Mouse (Mus musculus) forebrain, embryonic 15.5 days (tissue): ENCODE measurements around the gene Atrip. TPM values are rescaled to one million over a fixed set of nuclear protein-coding genes. Genes with fewer than 3 reads are reported as not detected.

Source experiments
- ATAC-seq: fragments of 200-750 bp; cut with Nextera tagmentation; replicated peaks from 2 replicates; pipeline ENCODE4 v1.8.0; 2017; ENCODE audit warnings: mild to moderate bottlenecking, moderate TSS enrichment, moderate library complexity
- H3K27ac ChIP-seq: fragments of 300-500 bp; sonication (generic); replicated peaks from 2 replicates; pipeline ENCODE4 v1.5.1; 2015; ENCODE audit warnings: mild to moderate bottlenecking, inconsistent platforms
- H3K27me3 ChIP-seq: fragments of 300-500 bp; sonication (generic); 2 replicates; pipeline ENCODE4 v1.6.1; 2015; ENCODE audit warnings: inconsistent platforms
- H3K36me3 ChIP-seq: fragments of 300-500 bp; sonication (generic); 2 replicates; pipeline ENCODE4 v1.6.1; 2015; ENCODE audit warnings: mild to moderate bottlenecking, inconsistent platforms
- H3K4me1 ChIP-seq: fragments of 300-500 bp; sonication (generic); 2 replicates; pipeline ENCODE4 v1.6.1; 2015; ENCODE audit warnings: inconsistent platforms
- H3K4me2 ChIP-seq: fragments of 300-500 bp; sonication (generic); replicated peaks from 2 replicates; pipeline ENCODE4 v1.6.1; 2015; ENCODE audit warnings: mild to moderate bottlenecking, inconsistent platforms
- H3K4me3 ChIP-seq: fragments of 300-500 bp; sonication (generic); 2 replicates; pipeline ENCODE4 v1.5.1; 2015; ENCODE audit warnings: mild to moderate bottlenecking, inconsistent platforms
- H3K9ac ChIP-seq: fragments of 300-500 bp; sonication (generic); replicated peaks from 2 replicates; pipeline ENCODE4 v1.6.1; 2015; ENCODE audit warnings: mild to moderate bottlenecking, inconsistent platforms
- H3K9me3 ChIP-seq: fragments of 300-500 bp; sonication (generic); 2 replicates; pipeline ENCODE4 v1.6.1; 2016; ENCODE audit warnings: inconsistent platforms
- WGBS: fragments of 180-500 bp; shearing (Covaris S2); methylation state at CpG from one replicate; pipeline ENCODE4 v1.1.7; 2015; ENCODE audit warnings: mixed read lengths; 5-methylcytosine and 5-hydroxymethylcytosine counted together
- polyA plus RNA-seq: library from polyadenylated mRNA; unstranded; fragments of >200 nt; fragmentation: Nextera tagmentation; extraction: Ambion mirVana; gene quantifications from 2 replicates; pipeline ENCODE4 v1.2.1, GENCODE M21; 2015

Atrip gene
- polyA plus RNA-seq, 1 experiment from 2014 or later = 36.5 TPM

GRCm38 (mm10) chr9:109110240-109110639 is 36.3 kb upstream of the Atrip start:
- H3K27ac ChIP-seq = no peak overlapping the region
- H3K27me3 ChIP-seq = no peaks in the 10 kb centered on the region
- peaks cover 1% of the 10 kb centered on the region; the same call in 1 of the 2 replicates for H3K4me1 ChIP-seq
- H3K9me3 ChIP-seq = no peaks in the 10 kb centered on the region
- H3K9ac ChIP-seq = no peak overlapping the region
- H3K36me3 ChIP-seq = peaks cover 97% of the 10 kb centered on the region
- no peak for ATAC-seq
- H3K4me2 ChIP-seq = no peak overlapping the region
- WGBS = 97% methylated on average over 11 of the region's 11 CpGs
- no peak overlapping the region for H3K4me3 ChIP-seq

DNA sequence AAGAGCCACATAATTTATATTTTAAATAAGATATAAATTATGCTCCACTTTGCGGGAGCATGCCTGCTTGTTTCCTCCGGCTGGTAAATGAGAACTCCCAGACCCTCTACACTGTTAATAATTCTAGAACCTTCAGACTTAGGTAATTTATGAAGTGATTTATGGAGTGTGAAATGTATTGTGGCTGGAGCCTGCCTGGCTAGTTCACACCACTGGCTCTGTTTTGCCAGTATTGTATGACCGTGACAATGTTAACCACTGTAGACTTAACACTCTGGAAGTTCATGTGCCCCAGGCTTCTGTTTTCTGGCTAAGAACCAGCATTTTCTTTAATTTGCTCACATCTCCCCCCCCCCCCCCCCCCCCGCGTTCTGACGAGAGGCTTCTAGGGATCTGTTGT is 33.4 kb upstream of the Atrip start:
- 82% methylated on average over 4 of the region's 6 CpGs for WGBS
- H3K4me3 ChIP-seq = no peak overlapping the region
- no peak overlapping the region for H3K27ac ChIP-seq
- H3K4me1 ChIP-seq = peaks cover 7% of the 10 kb centered on the region; the same call in 1 of the 2 replicates
- no peaks in the 10 kb centered on the region for H3K27me3 ChIP-seq
- no peak overlapping the region for H3K9ac ChIP-seq
- H3K36me3 ChIP-seq = peaks cover 93% of the 10 kb centered on the region
- no peaks in the 10 kb centered on the region for H3K9me3 ChIP-seq
- ATAC-seq = no peak
- no peak overlapping the region for H3K4me2 ChIP-seq

DNA sequence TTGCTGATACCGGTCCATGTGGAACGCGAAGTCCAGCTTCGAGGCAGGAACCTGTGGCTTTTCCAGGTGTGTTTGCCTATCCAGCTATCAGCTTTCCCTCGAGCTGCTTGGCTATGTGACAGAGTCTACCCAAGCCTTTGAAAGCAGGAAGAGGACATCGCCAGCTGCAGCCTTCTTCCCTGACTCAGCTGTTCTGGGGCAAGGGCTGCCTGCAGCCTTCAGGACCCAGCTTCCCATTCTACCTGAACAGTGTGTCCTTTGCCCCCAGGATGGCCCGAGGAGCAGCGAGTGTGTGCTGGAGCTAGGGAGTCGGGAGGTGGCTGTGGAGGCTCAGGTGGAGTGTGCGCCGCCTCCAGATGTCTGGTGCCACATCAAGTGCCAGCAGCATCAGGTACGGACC is 31.7 kb upstream of the Atrip start:
- Histone ChIP-seq H3K4me2 (no peak overlapping the region), H3K4me1 (peaks cover 7% of the 10 kb centered on the region; the same call in 1 of the 2 replicates), H3K9ac (no peak overlapping the region), H3K27ac (no peak overlapping the region), H3K9me3 (no peaks in the 10 kb centered on the region), H3K4me3 (no peak overlapping the region), H3K27me3 (no peaks in the 10 kb centered on the region), H3K36me3 (peaks cover 88% of the 10 kb centered on the region)
- 91% methylated on average over 12 of the region's 12 CpGs for WGBS
- ATAC-seq = no peak

DNA sequence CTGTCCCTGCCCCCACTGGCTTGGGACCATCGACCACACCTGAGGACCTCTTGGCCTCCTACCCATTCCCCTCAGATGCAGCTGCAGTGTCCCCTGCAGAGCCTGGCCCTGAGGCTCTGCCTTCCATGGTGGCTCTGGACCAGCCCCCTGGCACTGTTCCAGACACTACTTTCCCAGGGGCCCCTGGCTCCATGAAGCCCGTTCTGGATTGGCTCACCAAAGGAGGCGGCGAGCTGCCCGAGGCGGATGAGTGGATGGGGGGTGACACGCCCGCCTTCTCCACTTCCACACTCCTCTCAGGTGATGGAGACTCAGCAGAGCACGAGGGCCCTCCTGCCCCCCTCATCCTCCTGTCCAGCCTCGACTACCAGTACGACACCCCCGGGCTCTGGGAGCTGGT is 31.1 kb upstream of the Atrip start:
- Histone ChIP-seq H3K36me3 (peaks cover 88% of the 10 kb centered on the region), H3K9me3 (no peaks in the 10 kb centered on the region), H3K4me3 (no peak overlapping the region), H3K4me2 (no peak overlapping the region), H3K27ac (no peak overlapping the region), H3K4me1 (peaks cover 7% of the 10 kb centered on the region; the same call in 1 of the 2 replicates), H3K9ac (no peak overlapping the region), H3K27me3 (no peaks in the 10 kb centered on the region)
- ATAC-seq = no peak
- 49% methylated on average over 12 of the region's 12 CpGs for WGBS

DNA sequence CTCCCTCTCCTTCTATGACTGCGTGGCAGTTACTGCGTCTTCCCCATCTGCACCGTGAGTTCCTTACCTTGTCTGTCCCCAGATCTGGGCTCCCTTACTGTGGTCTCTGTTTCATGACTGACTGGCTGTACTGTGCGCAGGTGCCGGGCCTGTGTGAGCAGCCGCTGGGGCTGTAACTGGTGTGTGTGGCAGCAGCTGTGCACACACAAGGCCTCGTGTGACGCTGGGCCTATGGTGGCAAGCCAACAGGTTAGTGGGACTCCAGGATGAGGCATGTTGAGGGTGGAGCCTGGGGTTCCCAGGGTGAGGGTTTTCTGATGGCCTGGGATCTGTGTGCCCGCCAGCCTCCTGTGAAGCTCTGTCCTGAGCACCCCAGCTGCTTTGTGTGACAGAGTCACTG is 30.2 kb upstream of the Atrip start:
- 88% methylated on average over 9 of the region's 9 CpGs for WGBS
- H3K9ac ChIP-seq = no peak overlapping the region
- no peak overlapping the region for H3K27ac ChIP-seq
- H3K4me3 ChIP-seq = no peak overlapping the region
- H3K27me3 ChIP-seq = no peaks in the 10 kb centered on the region
- H3K9me3 ChIP-seq = no peaks in the 10 kb centered on the region
- peaks cover 80% of the 10 kb centered on the region for H3K36me3 ChIP-seq
- no peak overlapping the region for H3K4me2 ChIP-seq
- no peak for ATAC-seq
- H3K4me1 ChIP-seq = peaks cover 12% of the 10 kb centered on the region

DNA sequence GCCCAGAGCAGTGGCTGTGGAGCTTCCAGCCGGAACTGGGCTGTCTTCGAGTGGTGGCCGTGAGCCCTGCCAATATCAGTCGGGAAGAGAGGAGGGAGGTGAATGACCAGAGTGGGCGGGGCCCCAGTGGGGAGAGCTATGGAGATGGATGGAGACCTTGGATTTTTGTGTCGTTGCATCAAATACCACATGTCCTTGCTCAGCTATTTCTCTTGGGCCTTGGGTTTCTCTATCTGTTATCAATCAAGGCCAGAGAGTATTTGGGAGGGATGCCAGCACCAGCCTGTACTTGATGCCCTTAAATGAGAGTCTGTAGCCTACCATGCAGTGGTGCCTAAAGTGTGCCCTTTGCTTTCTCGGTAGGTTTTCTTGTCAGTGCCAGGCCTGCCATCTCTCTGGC is 29.3 kb upstream of the Atrip start:
- H3K9ac ChIP-seq = no peak overlapping the region
- H3K27me3 ChIP-seq = no peaks in the 10 kb centered on the region
- no peak for ATAC-seq
- H3K9me3 ChIP-seq = no peaks in the 10 kb centered on the region
- peaks cover 72% of the 10 kb centered on the region for H3K36me3 ChIP-seq
- H3K27ac ChIP-seq = no peak overlapping the region
- H3K4me2 ChIP-seq = no peak overlapping the region
- 80% methylated on average over 7 of the region's 7 CpGs for WGBS
- peaks cover 20% of the 10 kb centered on the region for H3K4me1 ChIP-seq
- H3K4me3 ChIP-seq = no peak overlapping the region

DNA sequence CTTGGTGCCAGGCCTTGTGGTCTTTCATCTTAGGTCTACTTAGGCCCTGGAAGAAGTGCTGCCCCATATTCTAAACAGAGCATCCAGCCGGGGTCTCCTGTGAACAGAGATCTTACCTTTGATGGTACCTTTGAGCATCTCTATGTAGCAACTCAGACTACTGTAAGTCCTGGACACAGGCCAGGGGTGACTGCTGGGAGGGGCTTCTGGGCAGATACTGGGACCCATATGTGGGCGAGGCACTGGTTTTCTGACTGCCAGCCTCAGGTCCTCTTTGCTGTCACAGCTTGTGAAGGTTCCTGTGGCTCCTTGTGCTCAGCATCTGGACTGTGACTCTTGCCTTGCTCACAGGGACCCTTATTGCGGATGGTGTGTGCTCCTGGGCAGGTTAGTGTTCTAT is 28.6 kb upstream of the Atrip start:
- 93% methylated on average over 3 of the region's 3 CpGs for WGBS
- H3K27me3 ChIP-seq = no peaks in the 10 kb centered on the region
- peaks cover 66% of the 10 kb centered on the region for H3K36me3 ChIP-seq

DNA sequence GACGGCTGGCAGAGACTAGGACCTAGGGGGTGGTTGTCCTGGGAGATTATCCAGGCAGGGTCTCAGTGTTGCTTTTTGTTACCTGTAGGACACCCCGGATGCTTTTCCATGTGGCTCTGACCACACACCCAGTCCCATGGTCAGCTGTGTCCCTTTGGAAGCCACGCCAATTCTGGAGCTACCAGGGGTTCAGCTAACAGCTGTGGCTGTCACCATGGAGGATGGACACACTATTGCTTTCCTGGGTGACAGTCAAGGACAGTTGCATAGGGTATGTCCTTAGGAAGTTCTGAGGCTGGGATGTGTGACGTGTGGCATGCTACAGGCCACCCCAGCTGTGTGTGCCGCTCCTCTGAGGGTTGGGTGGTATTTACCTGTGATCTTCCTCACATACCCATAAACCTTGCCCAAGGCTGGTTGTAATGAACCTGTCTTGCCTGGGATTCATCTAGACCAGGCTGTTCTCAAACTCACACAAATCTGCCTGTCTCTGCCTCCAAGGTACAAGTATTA is 28.1 kb upstream of the Atrip start:
- Histone ChIP-seq H3K4me2 (no peak overlapping the region), H3K4me3 (no peak overlapping the region), H3K9me3 (no peaks in the 10 kb centered on the region), H3K9ac (no peak overlapping the region), H3K27me3 (no peaks in the 10 kb centered on the region), H3K36me3 (peaks cover 62% of the 10 kb centered on the region), H3K4me1 (peaks cover 33% of the 10 kb centered on the region), H3K27ac (no peak overlapping the region)
- 91% methylated on average over 5 of the region's 5 CpGs for WGBS
- no peak for ATAC-seq

More for the DNA sequence above, 28.6 kb upstream of the Atrip start:
- ATAC-seq = no peak
- Histone ChIP-seq H3K9ac (no peak overlapping the region), H3K4me3 (no peak overlapping the region), H3K4me2 (no peak overlapping the region), H3K27ac (no peak overlapping the region), H3K9me3 (no peaks in the 10 kb centered on the region), H3K4me1 (peaks cover 27% of the 10 kb centered on the region)

DNA sequence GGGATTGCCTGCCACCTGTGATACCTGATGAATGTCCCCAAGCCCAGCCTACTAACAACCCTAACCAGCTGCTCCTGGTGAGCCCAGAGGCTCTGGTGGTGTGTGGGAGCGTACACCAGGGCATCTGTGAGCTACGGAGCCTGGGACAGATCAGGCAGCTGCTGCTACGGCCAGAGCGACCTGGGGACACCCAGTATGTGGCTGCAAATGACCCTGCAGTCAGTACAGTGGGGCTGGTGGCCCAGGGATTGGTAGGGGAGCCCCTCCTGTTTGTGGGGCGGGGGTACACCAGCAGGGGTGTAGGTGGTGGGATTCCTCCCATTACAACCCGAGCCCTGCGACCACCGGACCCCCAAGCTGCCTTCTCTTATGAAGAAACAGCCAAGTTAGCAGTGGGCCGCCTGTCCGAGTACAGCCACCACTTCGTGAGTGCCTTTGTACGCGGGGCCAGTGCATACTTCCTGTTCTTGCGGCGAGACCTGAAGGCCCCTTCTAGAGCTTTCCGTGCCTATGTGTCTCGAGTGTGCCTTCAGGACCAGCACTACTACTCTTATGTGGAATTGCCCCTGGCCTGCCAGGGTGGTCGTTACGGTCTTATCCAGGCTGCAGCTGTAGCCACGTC is 26.5 kb upstream of the Atrip start:
- Histone ChIP-seq H3K27ac (no peak overlapping the region), H3K27me3 (no peaks in the 10 kb centered on the region), H3K36me3 (peaks cover 47% of the 10 kb centered on the region), H3K4me2 (no peak overlapping the region), H3K9ac (no peak overlapping the region), H3K4me3 (no peak overlapping the region), H3K9me3 (no peaks in the 10 kb centered on the region), H3K4me1 (peaks cover 41% of the 10 kb centered on the region)
- 92% methylated on average over 20 of the region's 20 CpGs for WGBS
- ATAC-seq = no peak

- Histone ChIP-seq H3K4me3 (peak overlapping the region; percentile 65; the same call in 1 of the 2 replicates), H3K9me3 (no peaks in the 10 kb centered on the region), H3K4me1 (peaks cover 42% of the 10 kb centered on the region), H3K36me3 (peaks cover 33% of the 10 kb centered on the region), H3K9ac (0 out of 2 replicates have a peak overlapping the region, but pooled peaks have one; percentile 2), H3K4me2 (peak overlapping the region; percentile 91), H3K27me3 (no peaks in the 10 kb centered on the region), H3K27ac (peak overlapping the region; percentile 100)
- WGBS = 43% methylated on average over 4 of the region's 6 CpGs
- ATAC-seq = no peak
Observed at GRCm38 (mm10) chr9:109098969-109099368, 25.0 kb upstream of the Atrip start.

DNA sequence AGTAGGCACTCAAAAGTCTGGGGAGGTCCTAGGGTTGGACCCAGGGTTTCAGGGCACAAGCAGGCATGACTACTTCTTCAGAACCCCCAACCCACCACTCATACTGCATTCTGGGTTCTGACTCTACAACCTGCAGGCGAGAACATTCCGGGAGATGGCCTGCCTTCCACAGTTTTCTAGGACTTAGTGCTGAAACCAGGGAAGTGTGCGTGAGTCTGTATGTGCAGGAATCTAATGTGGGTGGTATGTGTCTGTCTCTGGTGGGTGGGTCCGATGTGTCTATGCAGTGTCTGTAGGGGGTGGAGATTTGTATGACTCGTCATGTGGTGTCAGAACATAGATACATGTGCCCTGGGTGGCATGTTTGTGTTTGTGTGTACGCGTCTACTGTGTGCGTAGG is 24.4 kb upstream of the Atrip start:
- 77% methylated on average over 8 of the region's 8 CpGs for WGBS
- Histone ChIP-seq H3K4me3 (peak overlapping the region; percentile 65; the same call in 1 of the 2 replicates), H3K4me1 (peaks cover 47% of the 10 kb centered on the region), H3K9ac (no peak overlapping the region), H3K27ac (peak overlapping the region; percentile 100), H3K9me3 (no peaks in the 10 kb centered on the region), H3K36me3 (peaks cover 29% of the 10 kb centered on the region), H3K27me3 (no peaks in the 10 kb centered on the region), H3K4me2 (peak overlapping the region; percentile 91)
- ATAC-seq = no peak

- Histone ChIP-seq H3K4me2 (peak overlapping the region; percentile 91), H3K27me3 (no peaks in the 10 kb centered on the region), H3K9me3 (no peaks in the 10 kb centered on the region), H3K4me1 (peaks cover 47% of the 10 kb centered on the region), H3K27ac (peak overlapping the region; percentile 100), H3K9ac (peak overlapping the region; percentile 89), H3K4me3 (peak overlapping the region; percentile 65), H3K36me3 (peaks cover 25% of the 10 kb centered on the region)
- 38% methylated on average over 5 of the region's 5 CpGs for WGBS
- 0 out of 2 replicates have a peak, but pooled peaks have one; percentile 4 for ATAC-seq
Observed at GRCm38 (mm10) chr9:109097831-109098230, 23.9 kb upstream of the Atrip start.

GRCm38 (mm10) chr9:109097291-109097690 is 23.4 kb upstream of the Atrip start:
- no peaks in the 10 kb centered on the region for H3K27me3 ChIP-seq
- H3K4me3 ChIP-seq = peak overlapping the region; percentile 65
- H3K9me3 ChIP-seq = no peaks in the 10 kb centered on the region
- H3K27ac ChIP-seq = peak overlapping the region; percentile 100
- peak overlapping the region; percentile 89 for H3K9ac ChIP-seq
- H3K36me3 ChIP-seq = peaks cover 22% of the 10 kb centered on the region
- ATAC-seq = no peak
- WGBS = 10% methylated on average over 6 of the region's 6 CpGs
- H3K4me2 ChIP-seq = peak overlapping the region; percentile 91
- peaks cover 47% of the 10 kb centered on the region for H3K4me1 ChIP-seq
